Mouse (Mus musculus): ENCODE measurements around the gene Tcea2.

GRCm38 (mm10) chr2:181720061-181720460 is 40.0 kb downstream of the Tcea2 start:
- no peak for TF ChIP-seq CTCF (IDR thresholded peaks at IDR 0.05; ENCODE audit: low read depth, low read length)
- TF ChIP-seq GATA2 (IDR thresholded peaks at IDR 0.05; ENCODE audit: borderline replicate concordance, low read depth, low read length), result no peak
- no peak for TF ChIP-seq TAL1 (conservative IDR thresholded peaks at IDR 0.05; ENCODE audit: low read depth, low read length)

All from G1E (cell line).